Mouse (Mus musculus) spleen, adult 2 months (tissue): ENCODE results near the gene Rad51b.

Experiments
- CTCF ChIP-seq: fragments of 200-500 bp; IDR thresholded peaks from 2 replicates; pipeline ENCODE4 v1.5.1; 2011; ENCODE audit warnings: mild to moderate bottlenecking, inconsistent platforms; ENCODE audit not compliant: insufficient read depth, insufficient read length, insufficient replicate concordance; ENCODE audit errors: extremely low read depth
- POLR2A ChIP-seq: fragments of 200-500 bp; IDR thresholded peaks from 2 replicates; pipeline ENCODE4 v1.6.1; 2011; ENCODE audit warnings: low read depth, low read length, inconsistent platforms

- no peak for TF ChIP-seq CTCF
- TF ChIP-seq POLR2A = no peak
Observed at GRCm38 (mm10) chr12:79575041-79575541, 278.0 kb downstream of the Rad51b start.
